Mouse (Mus musculus): ENCODE measurements around the gene Ano2. TPM values are rescaled to one million over a fixed set of nuclear protein-coding genes. Genes with fewer than 3 reads are reported as not detected.
A peak's percentile ranks its signal among the peaks of the same experiment; 100 is the strongest.

The Ano2 gene
- total RNA-seq, 2 experiments from 2014 or later: 0.07 TPM; not detected in 1

GRCm38 (mm10) chr6:125914446-125914845 is 224.2 kb downstream of the Ano2 start:
- no peak for DNase-seq

DNA sequence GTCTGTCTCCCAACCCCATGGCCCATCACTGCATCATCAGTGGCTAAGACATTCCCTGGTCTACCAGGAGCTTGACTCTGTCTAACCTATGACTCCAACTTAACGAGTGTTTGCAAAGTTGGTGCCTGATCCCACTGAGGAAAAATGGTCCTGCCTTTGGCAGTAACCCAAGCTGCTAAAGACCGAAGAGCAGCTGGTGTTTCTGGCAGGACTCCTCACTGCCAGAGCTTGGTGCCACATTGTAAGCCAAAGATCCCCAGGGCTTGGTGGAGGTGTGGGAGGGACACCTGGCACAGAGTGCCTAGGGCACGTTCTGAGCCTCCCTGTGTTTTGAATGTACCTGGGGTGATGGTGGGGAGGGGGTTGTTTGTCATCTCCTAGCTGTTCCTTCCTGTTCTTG is 232.5 kb downstream of the Ano2 start:
- DNase-seq: no peak

DNA sequence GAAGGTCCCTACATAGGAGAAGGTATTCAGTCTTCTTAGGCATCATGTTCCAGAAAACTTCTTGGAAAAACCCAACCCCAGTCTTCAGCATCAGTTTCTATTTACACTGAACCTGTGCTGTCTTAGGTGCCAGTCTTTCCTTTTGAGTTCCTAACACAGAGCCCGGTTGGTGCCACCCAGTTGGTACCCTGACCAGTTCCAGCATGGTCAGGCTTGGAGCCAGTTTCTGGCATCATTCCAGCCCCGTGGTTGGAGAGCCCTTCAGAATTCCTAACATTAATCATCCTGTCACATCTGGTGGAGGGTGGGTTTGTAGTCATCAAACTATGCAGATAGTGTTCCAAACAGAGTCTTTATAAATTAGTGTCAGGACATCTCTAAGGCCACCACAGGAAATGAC is 234.8 kb downstream of the Ano2 start:
- DNase-seq: no peak

GRCm38 (mm10) chr6:125925861-125926260 is 235.6 kb downstream of the Ano2 start:
- no peak for DNase-seq

DNA sequence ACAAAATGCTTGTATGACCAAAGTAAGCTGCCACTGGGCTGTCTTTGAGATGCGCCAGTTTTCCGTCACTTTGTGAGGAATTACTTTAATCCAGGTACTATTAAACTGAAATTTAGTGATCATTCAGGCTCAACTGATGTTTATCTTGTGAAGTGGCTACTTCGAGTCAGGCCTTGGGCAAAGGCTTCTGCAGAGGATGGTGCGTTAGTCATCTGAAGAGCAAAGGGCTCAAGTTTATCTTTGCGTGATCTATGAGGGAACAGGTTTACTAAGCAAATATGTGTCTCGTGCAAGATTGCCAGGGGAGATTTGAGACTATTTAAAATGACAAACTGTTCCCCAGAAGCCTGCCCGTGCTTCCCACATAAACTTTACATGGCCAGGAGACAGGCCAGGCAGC is 241.7 kb downstream of the Ano2 start:
- DNase-seq: no peak

DNA sequence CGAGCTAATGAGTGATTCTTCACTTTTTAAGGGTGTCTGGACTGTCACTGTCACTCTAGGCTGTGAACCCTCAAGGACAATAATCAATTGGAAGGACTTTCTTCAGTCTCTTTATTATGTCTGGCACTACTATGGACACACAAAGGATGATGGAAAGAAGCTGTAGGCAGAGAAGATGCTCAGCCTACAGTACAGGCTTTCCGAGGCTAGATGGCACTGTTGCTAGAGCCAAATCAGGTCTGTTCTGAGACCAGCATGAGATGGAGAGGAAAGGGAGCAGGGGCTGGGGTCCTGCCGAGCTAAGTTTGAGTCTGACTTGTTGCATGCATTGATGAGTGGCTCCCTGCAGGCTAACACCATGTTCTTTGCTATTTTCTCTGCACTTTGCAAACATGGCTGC is 264.7 kb downstream of the Ano2 start:
- peak in 1 of 2 experiments; percentile 19 for DNase-seq

DNA sequence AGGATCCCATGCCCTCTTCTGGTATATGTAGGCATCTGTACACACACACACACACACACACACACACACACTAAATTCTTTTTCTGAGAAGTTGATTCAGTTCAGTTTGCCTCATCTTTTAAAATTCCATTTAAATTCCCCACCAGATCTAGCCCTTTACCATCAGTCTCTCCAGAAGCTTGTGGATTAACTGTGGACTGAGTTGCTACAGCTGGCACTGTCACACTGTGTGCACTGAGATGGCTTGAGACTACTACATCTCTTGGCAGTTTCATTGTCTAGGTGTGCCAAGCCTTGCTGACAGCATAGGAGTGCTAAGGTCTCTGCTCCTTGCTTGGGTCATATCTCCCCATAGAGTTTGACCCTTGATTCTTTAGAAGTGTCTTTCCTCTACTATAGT is 283.3 kb downstream of the Ano2 start:
- DNase-seq: no peak

DNA sequence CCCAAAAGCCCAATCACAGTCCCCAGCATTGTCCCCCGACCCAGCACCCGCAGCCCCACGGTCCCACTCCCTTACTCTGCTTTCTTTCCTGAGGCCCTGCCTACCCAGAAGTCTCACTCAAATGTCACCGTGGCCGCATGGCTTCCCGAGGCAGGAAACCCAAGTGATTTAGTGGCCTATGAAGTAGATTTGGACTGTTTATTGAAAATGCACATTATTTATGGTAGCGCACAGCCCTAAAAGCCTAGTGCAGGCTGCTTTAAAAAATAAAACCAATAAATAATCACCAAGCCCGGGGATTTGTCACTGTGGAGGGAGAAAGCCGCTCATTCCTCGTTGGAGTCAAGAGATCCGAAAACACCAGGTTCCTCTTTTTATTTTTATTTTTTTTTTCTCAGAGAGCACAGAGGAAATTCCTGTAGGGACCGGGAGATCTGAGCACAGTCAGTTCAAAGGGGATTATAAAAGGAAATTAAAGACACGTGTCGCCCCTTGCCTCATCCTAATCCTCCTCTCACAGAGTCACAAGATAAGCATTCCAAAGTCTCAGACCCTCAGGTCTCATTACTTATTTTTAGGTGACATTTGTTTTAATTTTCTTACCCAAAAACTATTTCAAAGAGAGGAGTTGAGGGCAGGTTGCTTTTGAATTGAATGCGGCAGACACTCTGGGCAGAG is 285.7 kb downstream of the Ano2 start:
- DNase-seq: peak in 1 of 2 experiments; percentile 11

DNA sequence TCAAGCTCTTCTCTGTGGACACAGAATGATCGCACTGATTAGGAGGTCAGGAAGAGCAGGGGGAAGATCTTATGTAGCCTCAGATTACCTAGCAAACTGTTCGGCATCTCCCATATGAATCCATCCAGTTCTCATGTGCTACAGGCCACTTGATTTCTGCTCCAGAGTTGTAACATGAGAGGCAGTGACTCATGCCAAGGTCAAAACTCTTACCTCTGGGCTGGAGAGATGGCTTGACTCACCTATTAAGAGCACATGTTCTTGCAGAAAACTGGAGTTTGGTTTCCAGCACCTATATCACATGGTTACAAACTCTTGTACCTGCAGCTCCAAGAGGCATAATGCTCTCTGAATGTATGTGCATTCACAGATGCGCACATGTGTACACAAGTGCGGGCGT is 289.4 kb downstream of the Ano2 start:
- DNase-seq: no peak

DNA sequence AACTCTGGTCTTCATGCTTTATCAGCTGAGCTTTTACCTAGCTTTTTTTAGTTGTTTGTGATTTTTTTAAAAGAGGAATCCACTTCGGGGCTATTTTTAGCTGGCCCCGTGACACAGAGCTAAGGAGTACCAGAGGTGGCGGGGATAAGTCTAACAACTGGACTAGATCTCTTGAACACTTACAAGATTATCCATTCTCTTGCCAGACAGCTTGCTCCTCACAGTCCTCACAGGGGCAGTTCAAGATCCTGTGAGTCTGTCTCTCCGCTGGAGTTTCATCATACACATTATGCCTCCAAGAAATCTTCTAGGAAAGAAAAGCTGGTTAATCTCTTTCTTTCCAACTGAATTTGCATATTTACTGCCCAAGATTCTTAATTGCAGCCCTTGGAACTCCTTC is 293.8 kb downstream of the Ano2 start:
- DNase-seq: no peak

GRCm38 (mm10) chr6:125992731-125993130 is 302.5 kb downstream of the Ano2 start:
- peak; percentile 17 to 52 for DNase-seq

- DNase-seq: no peak
Measured at GRCm38 (mm10) chr6:126001797-126002196, 311.6 kb downstream of the Ano2 start.

DNA sequence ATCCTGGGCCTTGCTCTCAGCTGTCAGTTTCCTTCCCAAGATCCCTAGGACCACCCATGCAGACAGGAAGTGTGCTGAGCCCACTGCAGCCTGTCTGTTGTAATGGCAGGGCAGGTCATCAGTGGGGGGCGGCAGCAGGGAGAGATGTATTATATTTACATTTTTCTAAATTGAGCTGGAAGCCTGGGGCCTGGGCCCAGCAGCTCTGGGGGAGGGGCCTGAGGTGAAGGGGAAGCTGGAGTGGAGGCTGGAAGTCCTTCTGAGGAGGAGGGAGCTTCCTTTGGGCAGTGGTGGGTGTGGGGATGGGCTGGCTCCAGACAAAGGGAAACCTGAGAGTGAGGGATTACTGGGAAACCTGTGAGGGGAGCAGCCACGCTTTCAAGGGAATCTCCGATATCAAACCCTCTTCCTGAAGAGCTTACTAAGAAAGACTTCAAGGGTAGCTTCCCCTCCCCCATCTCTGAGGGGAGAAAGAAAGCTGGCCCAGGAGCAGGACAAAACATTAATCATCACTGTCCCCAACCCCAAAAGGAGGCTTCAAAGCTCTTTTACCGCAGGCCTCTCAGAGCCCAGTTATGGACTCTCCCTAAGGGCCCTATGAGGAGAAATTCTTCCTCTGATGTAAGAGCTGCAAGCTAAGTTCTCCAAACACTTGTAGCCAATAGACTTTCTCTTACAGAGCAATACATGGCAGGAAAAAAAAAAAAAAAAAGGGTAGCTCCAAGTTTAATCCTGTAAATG is 313.0 kb downstream of the Ano2 start:
- DNase-seq: peak; percentile 9 to 27

DNA sequence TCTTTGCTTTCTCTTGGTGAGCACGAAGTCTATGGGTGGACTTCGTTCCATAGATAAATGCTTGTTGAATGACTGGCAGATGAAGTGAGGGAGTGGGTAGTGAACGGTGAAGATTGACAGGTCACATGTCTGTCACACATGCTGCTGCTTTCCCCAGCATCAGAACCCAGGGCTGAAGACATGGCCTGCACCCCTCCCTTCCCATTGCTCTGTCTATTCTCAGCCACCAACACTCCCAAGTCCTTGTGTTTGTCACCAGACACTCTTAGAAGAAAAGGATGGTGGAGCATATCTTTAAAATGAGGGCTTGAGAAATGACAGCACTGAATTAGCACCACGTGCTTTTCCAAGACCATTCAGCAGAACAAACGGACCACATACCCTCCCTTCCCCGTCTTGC is 316.4 kb downstream of the Ano2 start:
- no peak for DNase-seq

- DNase-seq: peak in 1 of 2 experiments; percentile 7
Measured at GRCm38 (mm10) chr6:126009083-126009482, 318.9 kb downstream of the Ano2 start.

DNA sequence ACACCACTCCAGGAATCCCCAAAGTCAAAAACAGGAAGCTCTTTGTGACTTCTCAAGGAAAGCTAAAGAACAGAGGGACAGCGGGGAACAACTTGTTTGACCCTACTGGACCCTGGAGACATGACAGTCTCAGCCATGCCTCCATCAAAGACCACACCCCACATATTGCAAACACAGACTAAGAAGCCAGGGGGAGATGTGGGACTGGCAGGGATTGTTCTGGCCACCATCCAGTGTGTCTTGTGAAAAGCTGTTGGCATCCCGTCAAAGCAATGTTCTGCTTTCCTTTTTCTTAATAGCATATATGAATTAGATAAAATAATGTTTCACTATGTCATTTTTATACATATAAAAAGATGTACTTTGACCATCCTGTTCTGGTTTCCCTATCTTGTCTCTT is 326.8 kb downstream of the Ano2 start:
- DNase-seq: no peak

- no peak for DNase-seq
Measured at GRCm38 (mm10) chr6:126018411-126018810, 328.2 kb downstream of the Ano2 start.

DNA sequence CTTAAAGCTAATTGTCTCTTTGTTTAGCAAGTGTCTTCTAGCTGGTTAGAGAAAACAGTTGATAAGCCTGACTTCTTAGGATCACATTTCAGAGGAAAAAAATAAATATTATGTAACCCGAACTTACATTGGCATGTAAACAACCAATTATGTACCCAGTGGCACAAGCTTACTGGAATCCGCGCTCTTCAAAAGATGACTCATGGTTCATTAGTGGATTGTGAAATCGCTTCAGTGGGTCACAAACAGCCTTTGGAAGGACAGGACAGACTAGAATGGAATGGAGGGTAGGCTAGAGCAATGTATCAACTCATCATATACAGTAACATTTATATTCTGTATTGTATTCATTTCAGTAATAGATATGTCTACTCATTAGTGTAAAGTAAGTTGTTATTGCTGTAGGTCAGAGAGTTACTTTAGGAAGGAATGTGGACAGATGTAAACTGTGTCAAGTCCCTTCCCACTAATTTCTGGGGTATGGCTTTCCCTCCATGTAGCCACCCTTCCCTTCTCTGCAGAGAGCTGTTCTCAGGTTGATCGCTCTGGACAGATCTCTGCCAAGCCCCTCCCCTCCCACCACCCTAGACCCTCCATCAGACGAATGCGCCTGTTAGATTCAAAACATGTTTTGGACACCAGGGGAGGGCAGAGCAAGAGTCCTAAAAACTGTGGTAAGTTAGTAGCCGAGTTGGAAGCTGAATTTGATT is 343.6 kb downstream of the Ano2 start:
- no peak for DNase-seq

DNA sequence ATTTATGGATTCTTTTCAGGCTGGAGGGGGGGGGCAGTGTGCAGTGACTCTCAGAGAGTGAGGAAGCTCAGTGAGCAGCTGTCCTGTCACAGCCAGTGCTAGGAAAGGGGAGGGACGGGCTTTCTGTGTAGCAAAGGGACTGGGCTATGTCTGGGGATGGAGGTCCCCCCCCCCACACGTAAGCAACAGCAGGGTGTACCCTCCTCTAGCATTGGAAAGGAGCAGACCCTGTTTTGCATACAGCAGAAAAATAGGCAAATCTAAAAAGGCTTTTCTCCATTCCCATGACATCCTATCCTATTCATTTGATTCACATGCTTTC is 344.1 kb downstream of the Ano2 start:
- no peak for DNase-seq

GRCm38 (mm10) chr6:126034728-126035127 is 344.5 kb downstream of the Ano2 start:
- no peak for DNase-seq

GRCm38 (mm10) chr6:126035621-126036020 is 345.4 kb downstream of the Ano2 start:
- no peak for DNase-seq

GRCm38 (mm10) chr6:126045931-126046330 is 355.7 kb downstream of the Ano2 start:
- DNase-seq: peak; percentile 17 to 23

DNA sequence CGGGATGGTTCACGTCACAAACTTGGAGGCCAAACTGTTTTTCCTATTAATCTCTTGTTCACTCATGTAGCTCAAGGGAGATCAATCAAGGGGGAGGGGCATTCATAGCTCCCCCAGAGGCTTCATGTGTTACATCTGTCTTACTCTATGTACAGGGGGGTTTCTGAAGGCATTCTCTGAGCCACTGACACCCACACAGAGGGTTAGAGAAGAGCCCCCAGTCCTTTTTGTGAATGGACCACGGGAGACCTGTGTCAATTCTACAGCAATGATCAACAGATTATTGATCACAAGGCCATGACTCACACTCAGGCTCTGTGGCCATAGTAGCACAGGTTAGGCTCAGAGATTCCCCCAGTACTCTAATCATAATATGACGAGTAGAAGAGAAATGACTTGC is 358.0 kb downstream of the Ano2 start:
- DNase-seq: no peak
